Mouse (Mus musculus) telencephalon, adult 2 months (tissue): ENCODE data around the gene Olfr798.

ENCODE experiments used
- DNase-seq: peaks from one replicate; pipeline ENCODE4 v3.0.0-alpha.2; 2011; ENCODE audit warnings: low read depth, low spot score

Olfr798 gene

GRCm38 (mm10) chr10:129627834-129628233 is at the start of gene Olfr798:
Gene Olfr798 (minus strand): TSS chr10:129627934.
- no peak for DNase-seq

DNA sequence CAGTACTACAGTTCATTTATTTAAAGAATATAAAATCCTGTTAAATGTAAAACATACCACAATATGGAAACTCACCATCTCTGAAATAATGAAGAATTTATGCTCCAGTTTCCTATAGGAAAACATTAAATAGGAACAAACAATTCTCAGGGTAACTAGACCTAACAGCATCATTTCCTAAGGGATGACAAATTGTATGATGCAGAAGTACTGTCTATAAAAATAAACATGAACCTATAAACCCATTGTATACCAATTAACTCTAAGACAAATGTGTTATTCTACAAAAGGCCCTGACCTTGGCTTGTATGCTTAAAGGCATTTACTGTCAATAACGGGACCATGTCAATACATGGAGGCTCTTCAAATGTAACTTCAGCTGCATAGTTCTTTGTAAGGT is 46.0 kb upstream of the Olfr798 start, which contains the start of gene Olfr801:
TSS of gene Olfr801 (minus strand) at position 101 of the 400 bp plus-strand sequence.
- no peak for DNase-seq

- no peak for DNase-seq
Measured at GRCm38 (mm10) chr10:129657394-129657793, 29.7 kb upstream of the Olfr798 start, which contains the start of gene Olfr800. Gene Olfr800 (plus strand): TSS chr10:129657694.

- DNase-seq, result no peak
Measured at GRCm38 (mm10) chr10:129651763-129652162, 24.0 kb upstream of the Olfr798 start.

DNA sequence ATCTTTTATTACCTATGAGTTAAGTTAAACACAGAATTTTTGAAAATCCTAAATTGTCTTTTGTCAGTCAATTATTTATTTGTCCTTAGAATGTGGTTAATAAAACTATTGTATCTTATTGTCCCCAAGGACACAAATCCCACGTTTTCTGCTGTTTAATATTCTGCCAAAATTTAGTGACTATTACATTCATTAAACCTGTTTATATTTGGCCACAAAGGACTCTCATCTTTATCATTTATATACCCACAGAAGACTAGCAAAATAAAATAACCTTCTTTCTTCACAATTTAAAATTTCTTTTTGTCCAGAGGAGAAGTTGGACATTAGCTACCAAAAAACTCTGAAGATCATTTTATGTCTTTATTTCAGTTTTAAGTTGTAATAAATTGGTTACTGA is 9.4 kb upstream of the Olfr798 start, which contains the start of gene Olfr799:
TSS of gene Olfr799 (plus strand) at position 301 of the 400 bp plus-strand sequence.
- no peak for DNase-seq

DNA sequence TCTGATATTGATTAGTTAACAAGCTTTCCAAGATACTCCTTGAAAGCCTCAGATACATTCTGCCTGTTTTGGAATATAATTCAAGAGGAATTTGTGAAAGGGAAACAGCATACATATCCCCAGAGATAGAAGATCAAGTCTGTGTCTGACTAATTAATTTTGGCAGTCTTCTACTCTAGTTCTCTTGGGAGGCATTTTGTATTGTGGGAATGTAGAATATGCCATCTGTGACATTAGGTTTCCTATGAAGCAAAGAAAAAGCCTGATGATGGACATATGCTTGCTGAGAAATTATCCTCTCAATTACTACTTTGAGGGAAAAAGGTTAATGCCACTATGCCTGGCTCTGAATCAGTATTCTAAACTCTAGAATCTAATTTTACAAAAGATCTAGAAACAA is 4.5 kb downstream of the Olfr798 start:
- DNase-seq, result no peak

DNA sequence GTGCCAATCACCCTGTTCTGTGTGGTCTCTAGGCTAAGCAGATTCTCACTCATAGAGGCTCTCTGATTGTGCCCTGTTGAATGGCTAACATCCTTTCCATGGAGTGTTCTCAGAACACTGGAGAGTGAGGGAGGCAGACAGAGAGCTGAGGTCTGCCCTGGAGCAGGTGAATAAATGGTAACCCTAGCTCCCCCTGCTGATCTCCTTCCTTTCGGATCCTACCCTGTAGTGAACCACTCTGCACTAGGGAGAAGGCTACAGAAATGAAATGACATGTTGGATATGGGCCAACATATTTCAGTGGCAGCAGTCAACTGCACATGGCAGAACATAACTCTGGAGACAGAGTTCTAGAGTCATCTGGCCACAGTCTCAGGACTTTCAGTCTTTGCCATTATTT is 6.0 kb downstream of the Olfr798 start:
- DNase-seq, result no peak

DNA sequence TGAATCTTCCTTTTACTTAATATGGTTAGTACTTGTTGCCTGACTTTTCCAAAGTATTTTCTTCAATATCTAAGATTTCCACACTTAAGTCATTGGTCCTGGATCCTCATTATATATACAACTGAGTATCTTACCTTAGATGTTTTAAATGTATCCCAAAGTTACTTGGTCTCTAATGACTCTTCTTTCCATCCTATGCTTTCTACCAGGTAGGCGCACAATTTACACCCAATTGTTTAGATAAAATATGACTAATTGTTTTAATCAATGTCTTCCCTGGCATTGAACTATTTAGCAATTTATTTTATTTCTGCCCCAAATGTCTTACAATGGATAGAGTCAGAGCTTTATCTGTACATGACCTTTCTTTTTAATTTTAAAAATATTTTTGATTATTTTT is 15.3 kb downstream of the Olfr798 start, which contains the start of gene Olfr796:
TSS of gene Olfr796 (minus strand) at position 101 of the 400 bp plus-strand sequence.
- no peak for DNase-seq

GRCm38 (mm10) chr10:129577066-129577465 is 50.7 kb downstream of the Olfr798 start:
- peak; percentile 0 for DNase-seq
